Mouse (Mus musculus) spleen, postnatal 14 days (tissue): ENCODE results near the gene Pdpk1.
"Not testable (repeated sequence)": the region's sequence is repeated elsewhere in the genome, so short reads cannot be mapped to it uniquely, and the experiment has no call there.

Experiments used
- DNase-seq, 2 experiments: peaks; one replicate each; pipeline ENCODE4 v3.0.0; 2021 to 2022; ENCODE audit warnings: low spot score in 2 of 2

The Pdpk1 gene

DNA sequence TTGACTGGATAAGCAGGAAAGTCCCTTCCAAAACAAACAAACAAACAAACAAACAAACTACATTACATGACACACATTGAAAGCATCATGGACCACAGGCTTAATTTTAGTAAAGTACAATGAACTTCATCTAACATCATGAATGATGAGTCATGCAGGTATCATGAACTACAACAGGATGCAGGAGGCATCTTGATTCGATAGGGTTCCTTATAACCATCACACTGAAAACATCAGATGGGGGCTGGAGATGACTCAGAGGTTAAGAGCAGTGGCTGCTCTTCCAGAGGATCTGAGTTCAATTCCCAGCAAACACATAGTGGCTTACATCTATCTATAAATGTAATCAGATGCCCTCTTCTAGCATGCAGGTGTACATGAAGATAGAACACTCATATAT is 23.1 kb downstream of the Pdpk1 start:
- DNase-seq: no peak

DNA sequence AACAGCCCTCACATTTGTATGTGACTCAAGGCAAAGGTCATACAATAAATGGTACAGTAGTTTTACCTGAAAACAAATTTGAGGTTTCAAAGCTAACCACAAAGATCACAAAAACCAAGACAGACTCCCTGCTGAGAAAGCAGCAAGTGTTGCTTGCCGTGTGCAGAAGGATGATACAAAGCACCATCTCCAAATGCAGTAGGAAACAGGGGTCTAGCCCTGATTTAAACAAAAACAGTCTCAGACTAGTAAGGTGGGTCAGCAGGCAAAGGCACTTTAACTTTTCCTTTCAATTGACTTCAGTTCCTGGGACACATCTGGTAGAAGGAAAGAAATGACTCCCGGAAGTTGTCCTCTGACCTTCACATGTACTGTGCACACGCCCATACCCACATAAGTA is 23.9 kb downstream of the Pdpk1 start:
- DNase-seq: no peak

DNA sequence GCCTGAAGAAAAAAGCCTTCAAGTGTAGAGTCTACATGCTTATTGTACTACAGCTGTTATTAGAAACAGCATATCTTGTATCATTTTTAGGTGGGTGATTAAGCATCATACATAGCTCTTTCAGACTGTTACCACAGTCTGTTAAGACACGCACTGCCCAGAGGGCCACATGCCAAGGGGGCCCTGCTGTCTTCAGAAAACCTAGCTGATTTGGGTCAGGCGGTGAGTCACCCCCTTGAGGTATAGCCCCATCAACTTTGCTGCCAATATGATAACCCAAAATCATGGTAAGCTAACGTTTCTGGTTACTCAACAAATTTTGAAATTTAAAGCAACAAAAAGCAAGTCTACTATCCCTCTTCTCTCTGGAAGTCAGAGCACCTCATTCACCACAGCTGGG is 31.3 kb downstream of the Pdpk1 start:
- no peak for DNase-seq

DNA sequence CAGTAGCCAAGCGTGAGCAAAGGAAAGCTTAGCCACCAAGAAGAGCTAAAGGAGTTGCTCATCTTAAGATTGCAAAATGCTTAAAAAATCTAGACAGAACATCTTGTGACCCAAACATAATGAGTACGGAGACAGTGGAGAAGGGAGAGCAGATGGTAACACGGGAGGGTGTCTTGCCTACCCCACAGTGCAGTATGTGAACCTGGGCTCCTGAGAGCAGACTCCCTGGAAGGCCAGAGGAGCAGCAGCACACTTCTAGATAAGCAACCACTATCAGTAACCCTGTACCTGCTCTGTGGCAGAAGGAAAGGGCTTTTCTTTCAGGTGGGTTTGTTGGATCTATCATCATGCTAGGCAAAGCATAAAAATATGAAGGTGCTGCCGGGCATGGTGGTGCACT is 37.7 kb downstream of the Pdpk1 start:
- no peak for DNase-seq

DNA sequence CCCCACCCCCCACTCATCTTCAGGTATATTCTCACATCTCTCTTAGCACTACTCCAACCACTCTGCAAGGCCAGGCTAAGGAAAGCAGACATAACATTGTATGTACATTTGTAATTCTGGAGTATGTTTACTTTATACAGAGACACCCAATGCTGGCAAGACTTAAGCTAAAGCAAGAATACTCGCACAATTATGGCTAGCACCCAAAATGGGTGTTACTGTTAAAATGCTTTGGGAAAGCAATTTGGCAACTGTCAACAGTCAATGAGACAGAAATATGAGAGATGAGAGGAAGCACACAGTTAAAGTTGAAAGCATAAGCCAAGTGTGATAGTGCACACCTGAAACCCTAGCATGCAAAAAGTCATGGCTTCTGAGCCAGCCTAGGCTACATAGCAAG is 39.5 kb downstream of the Pdpk1 start:
- DNase-seq: no peak

GRCm38 (mm10) chr17:24108896-24109295 is 41.8 kb downstream of the Pdpk1 start:
- DNase-seq: no peak

DNA sequence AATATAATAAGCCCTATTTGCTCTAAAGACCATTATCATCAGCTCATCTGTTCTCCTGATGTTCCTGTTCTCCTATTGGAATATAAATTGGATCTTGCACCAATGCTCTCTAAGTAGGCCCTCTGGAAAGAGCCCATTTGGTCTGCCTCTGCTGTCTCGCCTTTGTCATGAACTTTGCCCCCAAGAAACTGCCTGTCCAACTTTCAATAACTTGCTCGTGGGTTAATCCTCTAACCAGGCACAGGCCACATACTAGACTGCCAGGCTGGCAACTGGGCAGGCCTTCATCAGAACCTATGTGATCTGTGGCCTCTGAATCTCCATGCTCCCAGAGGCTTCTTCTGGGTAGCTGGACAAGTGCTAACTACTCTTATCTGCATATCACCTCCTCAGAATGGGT is 45.6 kb downstream of the Pdpk1 start:
- no peak for DNase-seq

- no peak for DNase-seq
These were observed 52.4 kb downstream of the Pdpk1 start for GRCm38 (mm10) chr17:24098354-24098753.

DNA sequence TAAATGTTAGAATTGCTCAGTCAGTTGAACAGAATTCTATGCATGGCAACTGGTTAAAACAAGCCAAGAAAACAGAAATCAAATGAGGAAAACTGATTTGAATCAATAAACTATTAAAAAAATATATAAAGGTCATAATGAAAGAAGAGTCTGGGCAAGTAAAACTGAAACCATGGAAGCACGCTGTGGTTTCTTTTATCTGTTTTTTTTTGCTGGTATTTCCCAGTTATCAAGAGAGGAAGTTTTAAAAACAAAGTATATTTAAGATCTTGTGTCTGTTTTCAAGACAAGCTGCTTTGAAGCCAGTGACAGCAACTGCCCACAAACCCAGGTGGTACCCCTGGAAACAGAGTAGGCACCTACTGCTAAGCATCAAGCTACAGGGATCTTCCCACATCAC is 60.1 kb downstream of the Pdpk1 start:
- DNase-seq: no peak

DNA sequence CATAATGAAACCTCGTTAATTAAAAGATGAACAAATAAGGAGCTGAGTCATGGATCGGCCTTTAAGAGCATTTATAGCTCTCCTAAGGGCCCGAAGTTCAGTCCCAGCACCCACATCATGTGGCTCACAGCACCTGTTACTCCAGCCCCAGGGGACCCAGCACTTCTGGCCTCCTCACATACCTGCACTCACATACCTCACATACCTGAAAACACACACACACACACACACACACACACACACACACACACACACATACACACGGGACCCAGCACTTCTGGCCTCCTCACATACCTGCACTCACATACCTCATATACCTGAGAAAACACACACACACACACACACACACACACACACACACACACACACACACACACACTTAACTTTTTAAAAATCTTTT is 64.3 kb downstream of the Pdpk1 start:
- DNase-seq: not testable (repeated sequence)

GRCm38 (mm10) chr17:24084593-24084992 is 66.1 kb downstream of the Pdpk1 start:
- no peak for DNase-seq

DNA sequence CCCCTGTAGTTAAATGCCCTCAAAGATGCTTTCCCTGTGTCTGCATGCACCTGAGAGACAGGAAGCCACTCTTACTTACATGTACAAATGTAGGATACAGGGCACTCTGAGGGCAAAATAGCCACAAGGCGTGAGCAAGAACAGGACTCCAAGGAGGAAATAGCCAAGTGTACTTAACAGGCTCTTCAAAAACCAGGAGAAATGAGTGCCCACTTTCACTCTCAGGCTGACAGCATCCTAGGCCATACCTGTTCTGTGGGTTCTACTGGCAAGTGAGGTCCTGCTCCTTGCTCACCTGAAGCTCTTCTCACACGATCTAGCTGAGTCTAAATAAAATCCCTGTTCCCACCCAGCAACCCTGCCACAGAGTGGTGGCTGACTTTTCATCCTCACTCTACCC is 73.6 kb downstream of the Pdpk1 start:
- DNase-seq: no peak

- DNase-seq: peak; percentile 85 to 93
These were observed 77.6 kb downstream of the Pdpk1 start, which contains the start of gene Kctd5 for GRCm38 (mm10) chr17:24072919-24073696. Kctd5 (minus strand) TSS chr17:24073485.

DNA sequence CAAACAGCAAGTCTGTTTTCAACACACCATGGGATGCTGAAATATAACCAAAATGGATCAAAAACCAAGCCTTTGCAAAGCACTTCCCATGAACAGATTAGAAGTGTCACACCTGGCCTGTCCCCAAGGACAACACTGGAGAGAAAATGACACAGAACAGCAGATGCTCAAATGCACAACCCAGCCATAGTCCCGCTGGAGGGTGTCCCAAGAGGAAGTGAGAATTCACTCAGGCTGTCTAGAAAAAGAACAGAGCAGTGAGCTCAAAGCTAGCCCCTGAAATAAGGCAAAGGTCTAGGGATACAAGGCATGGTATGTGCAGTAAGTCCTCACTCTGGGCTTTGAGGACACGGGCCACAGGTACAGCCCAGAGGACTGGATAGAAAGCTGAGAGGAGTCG is 81.2 kb downstream of the Pdpk1 start:
- no peak for DNase-seq

DNA sequence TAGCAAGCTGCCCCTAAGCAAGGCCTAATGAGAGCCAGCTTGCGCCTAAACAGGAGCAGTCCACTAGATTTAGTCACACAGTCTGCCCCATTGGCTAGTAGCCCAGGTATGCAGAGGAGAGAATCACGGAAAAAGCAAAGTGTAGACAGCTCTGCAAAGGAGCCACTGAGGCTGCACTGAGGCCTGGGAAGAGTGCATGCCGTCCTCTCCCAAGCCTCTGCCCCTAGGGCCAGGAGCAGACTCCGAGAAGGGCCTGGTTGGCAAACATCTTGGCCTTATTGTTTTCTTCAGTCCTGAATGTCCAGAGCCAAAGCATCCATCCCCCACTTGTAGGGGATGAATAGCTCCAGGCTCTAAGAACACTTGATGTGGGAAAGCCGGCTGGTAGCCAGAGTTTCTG is 82.5 kb downstream of the Pdpk1 start:
- DNase-seq: no peak

DNA sequence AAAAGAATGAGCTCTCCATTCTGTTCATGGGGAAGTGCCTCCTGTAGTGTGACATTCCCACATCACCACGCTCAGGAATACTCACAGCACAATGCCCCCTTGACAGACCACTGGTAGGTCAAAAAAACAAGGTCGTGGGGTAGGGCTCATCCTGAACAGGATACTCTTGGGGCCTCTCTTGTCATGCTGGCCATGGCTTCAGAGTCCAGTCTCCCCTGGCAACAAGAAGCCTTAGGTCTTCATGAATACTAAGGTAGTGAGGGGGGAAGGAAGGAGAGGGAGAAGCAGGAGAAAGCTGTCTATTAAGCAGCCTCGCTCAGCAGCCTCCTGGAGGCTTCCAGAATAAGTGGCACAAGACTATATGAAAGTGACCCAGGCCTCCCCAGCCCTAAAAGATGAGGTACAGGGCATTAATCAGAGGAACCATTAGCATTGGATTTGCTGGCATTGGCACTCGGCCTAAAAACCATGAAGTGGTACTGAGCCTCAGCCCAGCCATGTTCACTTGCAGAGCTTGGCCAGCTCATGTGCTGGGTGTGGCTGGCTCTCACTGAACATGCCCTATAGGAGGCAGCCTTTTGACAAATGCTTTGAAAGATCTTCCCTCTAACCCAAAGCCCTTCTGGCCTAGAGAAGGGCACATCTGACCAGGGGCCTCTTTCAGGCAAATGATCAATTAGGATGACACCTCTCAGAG is 88.1 kb downstream of the Pdpk1 start:
- DNase-seq: no peak

GRCm38 (mm10) chr17:24057730-24058245 is 92.9 kb downstream of the Pdpk1 start:
- no peak for DNase-seq

DNA sequence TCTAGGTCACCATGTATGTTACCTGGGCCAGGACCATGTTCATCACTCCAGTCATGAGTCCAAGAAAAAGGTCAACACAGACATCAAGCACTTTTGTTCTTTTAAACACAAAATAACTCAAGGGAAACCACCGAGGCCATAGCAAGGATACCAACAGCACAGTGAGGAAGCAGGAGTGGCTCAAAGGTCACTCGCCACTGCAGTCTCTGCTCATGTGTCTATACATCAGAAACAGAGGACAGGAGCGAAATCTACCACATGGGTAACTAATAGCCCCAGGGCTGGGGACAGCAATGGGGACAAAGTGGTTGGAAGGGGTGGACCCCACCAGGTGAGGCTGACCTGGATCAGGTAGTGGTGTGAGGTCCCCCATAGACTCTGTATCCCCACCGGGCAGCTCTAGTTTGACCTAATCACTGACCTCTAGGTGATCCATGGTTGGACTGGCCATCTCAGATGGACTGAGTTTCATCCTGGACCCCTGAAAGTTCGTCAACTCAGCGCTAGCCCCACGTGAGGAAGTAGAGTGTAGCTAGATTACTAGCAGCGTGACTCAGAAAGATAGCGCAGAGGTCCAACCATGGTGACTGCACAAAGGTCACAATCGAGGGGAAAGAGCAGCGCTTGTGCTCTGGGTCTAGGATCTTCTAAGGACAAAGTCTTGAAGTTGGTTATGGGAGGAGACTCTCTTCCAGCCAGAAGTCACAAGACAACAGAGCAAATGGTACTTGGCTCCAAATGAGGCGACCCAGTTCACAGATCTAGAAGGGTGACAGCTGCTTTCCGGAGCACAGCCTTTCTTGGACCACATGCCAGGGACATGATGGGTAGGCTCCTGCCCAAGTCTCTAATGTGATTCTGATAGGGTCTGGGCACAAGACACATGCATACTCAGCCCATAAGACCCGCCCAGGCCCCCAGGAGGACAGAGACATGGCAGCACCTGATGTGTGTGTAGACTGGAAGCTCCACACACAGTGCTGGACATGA is 93.8 kb downstream of the Pdpk1 start:
- no peak for DNase-seq

DNA sequence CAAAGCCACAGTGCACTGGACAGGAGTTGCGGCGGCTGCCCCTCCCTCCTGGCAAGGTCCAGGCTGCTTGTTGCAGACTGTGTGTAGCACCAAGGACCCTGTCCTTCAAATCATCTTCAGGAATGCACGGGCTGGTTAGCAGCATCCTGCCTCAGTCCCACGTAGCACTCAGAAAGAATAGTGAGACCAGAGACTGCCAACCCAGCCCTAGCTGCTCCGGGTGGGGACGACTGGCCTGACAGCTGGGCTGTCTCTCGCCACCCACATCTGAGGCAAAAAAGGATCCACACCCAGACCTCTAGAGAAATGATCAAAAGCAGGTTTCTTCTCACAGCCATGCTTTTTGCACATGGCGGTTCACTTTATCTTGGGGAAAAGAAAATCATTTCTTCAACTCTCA is 101.7 kb downstream of the Pdpk1 start:
- DNase-seq: no peak

GRCm38 (mm10) chr17:24048053-24048452 is 102.7 kb downstream of the Pdpk1 start:
- DNase-seq: no peak

DNA sequence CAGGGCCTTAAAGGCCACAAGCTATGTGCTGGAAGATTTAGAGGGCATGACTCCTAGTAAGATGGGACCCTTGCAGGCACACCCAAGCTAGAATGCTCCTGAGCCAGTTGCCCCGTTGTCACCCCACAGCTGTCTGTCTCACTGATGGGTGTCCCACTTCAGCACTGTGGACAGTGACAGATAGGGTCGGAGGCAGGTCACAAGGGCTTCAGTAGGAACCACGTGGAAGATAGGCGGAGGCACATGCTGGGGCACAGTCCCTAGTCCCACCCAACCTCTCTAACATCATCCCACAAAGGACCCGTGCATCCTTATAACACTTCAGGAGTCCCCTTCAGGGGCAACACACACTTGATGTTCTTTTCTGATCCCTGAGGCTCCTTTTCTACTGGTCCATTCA is 104.7 kb downstream of the Pdpk1 start:
- DNase-seq: no peak

GRCm38 (mm10) chr17:24045608-24046007 is 105.1 kb downstream of the Pdpk1 start:
- no peak for DNase-seq
